Mouse (Mus musculus) c-Kit-positive CD71-negative TER-119-negative erythroid progenitor cells, embryonic 14.5 days (primary cell): ENCODE measurements at regions not wholly inside any gene's neighbourhood (a gene's known extent, or its start where the extent isn't known, plus 50 kb on each side); places are given as distances from the start of the nearest gene placed in this dataset.
"Not testable (repeated sequence)": the region's sequence is repeated elsewhere in the genome, so short reads cannot be mapped to it uniquely, and the experiment has no call there.

Experiments
- DNase-seq: peaks from one replicate; pipeline ENCODE4 v3.0.0-alpha.2; 2013; ENCODE audit warnings: low read depth

- DNase-seq: no peak
Observed at GRCm38 (mm10) chr2:129883417-129883816, 83.1 kb downstream of the Stk35 start.

DNA sequence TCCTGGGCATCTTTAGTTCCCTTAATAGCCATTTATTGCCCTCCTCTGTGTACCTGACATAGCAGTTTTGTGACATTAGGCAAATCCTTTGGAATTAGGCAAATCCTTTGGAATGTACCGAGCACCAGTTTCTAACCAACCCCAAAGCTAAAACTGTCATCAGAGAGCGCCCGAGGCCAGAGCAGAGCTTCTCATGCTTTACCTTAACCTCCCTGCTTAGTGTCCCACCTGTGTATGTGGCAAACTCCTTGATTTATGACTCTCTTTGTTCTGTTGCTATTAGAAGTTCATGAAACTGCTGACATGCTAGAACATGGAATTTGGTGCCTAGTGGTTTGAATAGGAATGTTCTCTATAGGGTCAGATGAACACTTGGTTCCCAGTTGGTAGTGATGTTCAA lies 84.0 kb downstream of the Stk35 start:
- DNase-seq: no peak

- DNase-seq: no peak
Observed at GRCm38 (mm10) chr2:129885536-129885935, 85.2 kb downstream of the Stk35 start.

DNA sequence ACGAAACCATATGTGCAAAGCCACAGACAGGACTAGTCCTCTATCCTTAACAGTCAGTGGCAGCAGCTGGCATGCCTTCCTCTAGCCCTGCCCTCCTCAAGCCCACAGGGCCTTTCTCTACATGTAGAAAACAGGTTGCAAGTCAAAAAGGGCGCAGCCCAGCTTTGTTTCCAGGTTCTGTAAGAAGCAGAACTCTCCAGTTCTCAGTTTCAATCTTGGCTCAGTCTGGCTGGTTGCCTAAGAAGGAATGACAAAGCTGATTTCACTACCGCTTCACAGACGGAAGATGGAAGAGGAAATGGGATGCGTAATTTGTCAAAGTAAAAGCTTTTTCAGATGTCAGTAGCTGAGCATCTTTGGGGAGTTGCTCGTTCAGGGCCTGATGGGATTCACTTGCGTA lies 92.9 kb downstream of the Stk35 start:
- DNase-seq: peak; percentile 37

- DNase-seq: no peak
Observed at GRCm38 (mm10) chr2:129893832-129894231, 93.5 kb downstream of the Stk35 start.

DNA sequence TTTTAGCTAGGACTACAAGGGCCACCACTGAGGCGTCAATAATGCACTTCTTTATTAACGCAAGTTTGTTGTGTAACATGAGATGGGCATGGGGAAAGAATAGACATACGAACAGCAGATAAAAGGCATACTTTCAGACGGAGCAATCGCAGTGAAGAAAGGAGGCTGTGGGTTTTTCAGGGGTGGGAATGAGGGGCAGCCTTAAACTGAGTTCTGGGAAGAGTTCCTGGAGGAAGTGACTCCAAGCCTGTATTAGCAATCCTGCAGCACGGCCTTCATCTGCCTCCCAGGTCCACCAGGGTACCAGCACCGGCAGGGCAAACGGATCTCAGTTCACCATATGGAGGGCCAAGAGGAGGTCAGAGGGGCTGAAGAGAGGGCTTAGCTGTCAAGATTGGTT lies 94.6 kb downstream of the Stk35 start:
- DNase-seq: no peak

DNA sequence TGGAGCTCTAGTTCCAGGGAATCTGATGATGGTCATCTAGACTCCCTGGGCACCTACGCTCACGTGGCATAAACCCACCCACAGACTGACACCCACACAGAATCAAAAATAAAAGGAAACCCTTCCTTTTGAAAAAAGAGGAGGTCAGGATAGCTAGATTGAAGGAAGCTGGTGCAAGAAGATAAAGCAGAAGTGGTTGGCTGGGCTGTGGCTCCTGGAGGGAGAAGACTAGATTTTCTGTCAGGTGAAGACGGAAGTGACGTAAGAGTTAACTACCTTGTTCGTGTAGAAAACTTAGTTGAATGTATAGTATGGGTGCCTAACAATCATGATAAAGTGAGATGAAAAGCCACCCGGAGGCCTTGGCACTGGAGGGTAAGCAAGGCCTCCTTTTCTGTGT lies 95.1 kb downstream of the Stk35 start:
- DNase-seq: no peak

- DNase-seq: no peak
Observed at GRCm38 (mm10) chr2:129896696-129897095, 96.4 kb downstream of the Stk35 start.

DNA sequence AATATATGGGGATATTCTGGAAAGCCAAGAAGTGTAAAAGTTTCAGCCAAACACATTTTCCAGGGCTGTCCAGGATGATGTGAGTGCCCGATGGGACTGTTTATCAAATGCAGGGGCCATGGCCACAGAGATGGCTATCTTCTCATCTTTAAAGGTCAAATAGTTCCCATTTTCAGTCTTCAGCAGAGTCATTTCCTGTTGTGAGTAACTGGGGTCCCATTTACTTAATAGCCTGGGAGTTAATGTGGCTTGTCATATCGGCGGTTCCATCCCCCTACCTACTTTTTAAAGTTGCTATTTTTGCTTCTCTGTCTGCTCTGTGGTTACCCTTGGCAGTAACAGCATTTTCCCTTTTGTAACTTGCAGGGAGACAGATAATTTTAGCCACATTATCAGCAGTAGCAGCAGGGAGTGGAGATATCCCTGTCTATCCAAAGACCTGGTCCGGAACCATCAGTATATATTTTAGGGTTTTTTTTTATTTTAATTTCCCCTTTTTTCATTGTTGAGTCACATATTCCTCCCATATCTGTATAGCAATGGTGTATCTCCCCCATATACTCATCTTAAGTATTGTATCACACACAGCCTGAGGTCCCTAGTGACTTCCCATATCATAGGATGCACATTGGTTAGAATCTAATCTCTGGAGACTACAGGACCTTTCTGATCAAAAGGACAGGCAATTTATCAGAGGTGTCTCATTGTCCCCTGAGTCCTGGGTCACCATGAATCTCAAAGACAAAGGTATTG lies 103.2 kb downstream of the Stk35 start:
- no peak for DNase-seq

- DNase-seq: peak; percentile 53
Observed at GRCm38 (mm10) chr2:129904753-129905152, 104.4 kb downstream of the Stk35 start.

DNA sequence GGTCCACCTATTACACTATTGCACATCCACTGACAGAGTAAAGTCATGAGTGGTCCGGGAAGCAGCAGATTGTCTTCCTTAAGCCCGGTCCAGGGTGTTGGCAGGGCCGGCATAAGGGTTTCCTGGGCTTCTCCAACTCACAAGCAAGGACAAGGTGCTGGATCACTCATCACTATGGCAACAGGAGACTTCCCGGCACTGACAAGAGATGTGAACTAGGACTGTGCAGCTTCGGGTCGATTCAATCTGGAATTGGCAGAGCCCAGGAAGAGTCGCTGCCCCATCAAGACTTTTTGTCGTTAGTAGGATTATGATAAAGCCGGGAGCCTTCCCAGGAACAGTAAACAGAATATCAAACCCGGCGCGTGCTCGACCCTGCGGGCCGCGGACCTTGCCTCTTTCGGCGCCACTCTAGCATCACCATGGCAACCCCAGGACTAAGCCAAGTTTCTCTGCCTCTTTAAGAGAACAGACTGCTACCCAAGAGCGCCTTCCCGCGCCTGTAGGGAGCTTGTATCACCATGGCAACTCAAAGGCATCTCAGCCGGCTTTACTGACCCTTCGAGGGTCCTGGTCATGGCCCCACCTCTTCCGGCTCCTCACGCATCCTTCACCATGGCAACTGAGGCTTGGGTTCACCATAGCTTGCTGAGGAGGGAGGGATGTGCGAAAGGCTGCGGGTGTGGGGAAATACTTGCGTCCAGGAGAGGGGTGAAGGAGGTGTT lies 103.3 kb upstream of the Tgm3 start:
- DNase-seq: no peak

- no peak for DNase-seq
Observed at GRCm38 (mm10) chr2:129911203-129911921, 100.8 kb upstream of the Tgm3 start.

- DNase-seq: no peak
Observed at GRCm38 (mm10) chr2:129912556-129912955, 99.6 kb upstream of the Tgm3 start.

DNA sequence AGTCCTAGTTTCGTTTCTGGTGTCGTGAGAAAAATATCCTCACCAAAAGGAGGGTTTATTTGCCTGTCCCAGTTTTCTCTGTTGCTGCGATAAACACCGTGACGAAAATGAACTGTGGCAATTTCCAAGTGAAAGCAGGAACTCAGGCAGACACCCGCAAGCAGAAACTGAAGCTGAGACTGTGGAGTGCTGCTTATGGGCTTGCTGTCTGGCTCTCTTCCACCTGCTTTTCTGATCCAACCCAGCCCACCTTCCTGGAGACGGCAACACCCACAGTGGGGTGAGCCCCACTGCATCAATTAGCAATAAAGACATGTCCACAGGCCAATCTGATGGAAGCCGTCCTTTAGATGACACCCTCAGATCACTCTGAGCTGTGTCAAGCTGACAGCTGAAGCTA lies 97.9 kb upstream of the Tgm3 start:
- DNase-seq: no peak

DNA sequence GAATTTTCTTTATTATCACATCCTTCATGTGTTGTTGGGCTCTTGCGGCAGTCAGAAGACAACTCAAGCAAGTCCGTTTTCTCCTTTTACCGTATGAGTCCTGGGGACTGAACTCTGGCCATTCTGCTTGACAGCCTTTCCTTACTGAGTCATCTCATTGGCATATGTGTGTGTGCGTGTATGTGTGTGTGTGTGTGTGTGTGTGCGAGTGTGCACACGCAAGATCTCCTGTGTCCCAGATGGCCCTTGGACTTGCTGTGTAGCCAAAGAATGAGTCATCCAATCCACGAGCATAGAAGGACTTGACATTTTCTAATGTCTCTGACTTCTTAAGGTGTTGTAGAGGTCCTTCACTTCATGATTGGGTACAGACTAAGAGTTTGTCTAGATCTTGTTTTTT lies 95.7 kb upstream of the Tgm3 start:
- no peak for DNase-seq

- DNase-seq: no peak
Observed at GRCm38 (mm10) chr2:129918141-129918790, 93.9 kb upstream of the Tgm3 start.

DNA sequence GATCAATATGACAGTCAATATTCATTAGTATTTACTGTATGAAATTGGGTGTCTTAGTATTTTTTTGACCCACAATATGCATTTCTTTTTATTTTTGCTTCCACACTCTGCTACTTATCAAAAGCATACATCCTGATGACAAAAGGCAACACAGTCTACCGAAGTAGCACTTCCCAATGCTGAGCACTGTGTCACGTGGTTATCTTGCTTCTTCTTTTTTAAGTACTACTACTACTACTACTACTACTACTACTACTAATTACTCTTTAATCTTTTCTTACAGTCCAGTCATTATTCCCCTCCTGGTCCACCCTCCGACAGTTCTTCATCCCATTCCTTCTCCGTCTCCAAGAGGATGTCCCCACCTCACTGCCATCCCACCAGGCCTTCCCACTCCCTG lies 92.6 kb upstream of the Tgm3 start:
- DNase-seq: no peak

DNA sequence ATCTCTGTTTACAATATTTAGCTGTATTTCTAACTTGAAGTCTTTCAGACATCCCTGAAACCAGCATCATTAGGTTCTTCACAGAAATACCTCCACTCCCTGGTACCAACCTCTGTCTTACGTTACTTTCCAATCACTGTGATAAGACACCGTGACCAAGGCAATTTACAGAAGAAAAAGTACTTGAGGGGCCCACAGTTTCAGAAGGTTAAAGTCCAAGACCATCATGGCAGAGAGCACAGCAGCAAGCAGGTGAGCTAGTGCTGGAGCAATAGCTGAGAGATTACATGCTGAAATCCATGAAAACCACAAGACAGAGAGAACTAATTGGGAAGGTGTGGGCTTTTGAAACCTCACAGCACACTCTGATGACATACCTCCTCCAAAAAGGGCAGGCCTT lies 84.9 kb upstream of the Tgm3 start:
- no peak for DNase-seq

GRCm38 (mm10) chr2:129933578-129933977 lies 78.6 kb upstream of the Tgm3 start:
- no peak for DNase-seq

DNA sequence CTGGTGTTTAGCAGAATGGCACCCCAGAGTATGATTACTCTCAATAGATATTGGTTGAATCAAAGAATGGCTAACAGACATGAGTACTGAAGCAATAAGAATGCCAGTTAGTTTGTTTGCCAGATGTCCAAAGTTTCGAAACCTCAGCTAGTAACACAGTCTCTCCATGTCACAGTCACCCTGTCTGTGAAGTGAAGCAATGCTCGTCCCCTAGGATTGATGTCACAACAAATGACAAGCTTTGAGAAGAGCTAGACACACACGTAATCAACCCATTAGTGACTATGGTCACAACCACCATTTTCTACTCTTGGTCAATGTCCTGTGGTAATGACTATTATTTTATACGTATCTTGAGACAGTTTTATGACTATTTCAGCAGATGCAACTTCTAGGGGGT lies 69.3 kb upstream of the Tgm3 start:
- no peak for DNase-seq

GRCm38 (mm10) chr2:129947847-129948553 lies 64.1 kb upstream of the Tgm3 start:
- no peak for DNase-seq

- not testable (repeated sequence) for DNase-seq
Observed at GRCm38 (mm10) chr2:129949786-129950185, 62.4 kb upstream of the Tgm3 start.
